Mouse (Mus musculus) limb, embryonic 14.5 days (tissue): ENCODE measurements around the gene Grik4. TPM values are rescaled to one million over a fixed set of nuclear protein-coding genes. Genes with fewer than 3 reads are reported as not detected.

ENCODE experiments used
- ATAC-seq: fragments of 200-750 bp; cut with Nextera tagmentation; 2 replicates; pipeline ENCODE4 v1.8.0; 2017; ENCODE audit warnings: low read depth, moderate number of reproducible peaks, moderate TSS enrichment; ENCODE audit not compliant: low FRiP score
- DNase-seq: peaks from one replicate; pipeline ENCODE4 v3.0.0-alpha.2; 2015; ENCODE audit warnings: low spot score
- H3K27ac ChIP-seq: fragments of 300-500 bp; sonication (generic); replicated peaks from 2 replicates; pipeline ENCODE4 v1.5.1; 2014; ENCODE audit warnings: low read depth, mild to moderate bottlenecking, low read length, moderate library complexity, mixed read lengths
- H3K27me3 ChIP-seq: fragments of 300-500 bp; sonication (generic); 2 replicates; pipeline ENCODE4 v1.6.1; 2014; ENCODE audit warnings: low read length, mixed read lengths; ENCODE audit not compliant: control insufficient read depth, insufficient read depth
- H3K36me3 ChIP-seq: fragments of 300-500 bp; sonication (generic); 2 replicates; pipeline ENCODE4 v1.6.1; 2014; ENCODE audit warnings: mild to moderate bottlenecking, low read length, moderate library complexity, mixed read lengths; ENCODE audit not compliant: control insufficient read depth, insufficient read depth
- H3K4me1 ChIP-seq: fragments of 300-500 bp; sonication (generic); 2 replicates; pipeline ENCODE4 v1.6.1; 2014; ENCODE audit warnings: antibody characterized with exemption, low read length, mixed read lengths; ENCODE audit not compliant: control insufficient read depth, insufficient read depth
- H3K4me2 ChIP-seq: fragments of 300-500 bp; sonication (generic); replicated peaks from 2 replicates; pipeline ENCODE4 v1.6.1; 2014; ENCODE audit warnings: low read depth, mild to moderate bottlenecking, low read length, moderate library complexity; ENCODE audit not compliant: severe bottlenecking
- H3K4me3 ChIP-seq: fragments of 300-500 bp; sonication (generic); replicated peaks from 2 replicates; pipeline ENCODE4 v1.5.1; 2014; ENCODE audit warnings: low read length
- H3K9ac ChIP-seq: fragments of 300-500 bp; sonication (generic); 2 replicates; pipeline ENCODE4 v1.6.1; 2014; ENCODE audit warnings: mild to moderate bottlenecking, low read depth, low read length, moderate library complexity; ENCODE audit not compliant: severe bottlenecking
- H3K9me3 ChIP-seq: fragments of 300-500 bp; sonication (generic); 2 replicates; pipeline ENCODE4 v1.6.1; 2016; ENCODE audit warnings: low read length; ENCODE audit not compliant: control insufficient read depth
- POLR2A ChIP-seq: fragments of 200-500 bp; IDR thresholded peaks from 2 replicates; pipeline ENCODE4 v1.8.0; 2012; ENCODE audit warnings: inconsistent platforms, mild to moderate bottlenecking, moderate library complexity, borderline replicate concordance; ENCODE audit not compliant: insufficient read depth, insufficient read length; ENCODE audit errors: extremely low read depth
- WGBS: fragments of 180-500 bp; shearing (Covaris S2); extraction: QIAGEN DNeasy Blood & Tissue Kit; methylation state at CpG from one replicate; pipeline ENCODE4 v1.1.7; 2014; 5-methylcytosine and 5-hydroxymethylcytosine counted together
- microRNA-seq: library from miRNA; unstranded; fragments of <30 nt; microRNA quantifications from one replicate; pipeline ENCODE4, GENCODE M21; 2016
- polyA plus RNA-seq, 2 experiments: library from polyadenylated mRNA; depleted of rRNA in 1 of 2; stranded (reverse) in 1 of 2; unstranded in 1 of 2; fragments of >200 nt; fragmentation: Nextera tagmentation in 1 of 2; extraction: Ambion mirVana in 1 of 2; gene quantifications; 2 replicates each; pipeline versions ENCODE4 v1.2.1 to v1.2.3; 2012 to 2014

The Grik4 gene
- polyA plus RNA-seq, 2 experiments, result 0.85 to 2.4 TPM

DNA sequence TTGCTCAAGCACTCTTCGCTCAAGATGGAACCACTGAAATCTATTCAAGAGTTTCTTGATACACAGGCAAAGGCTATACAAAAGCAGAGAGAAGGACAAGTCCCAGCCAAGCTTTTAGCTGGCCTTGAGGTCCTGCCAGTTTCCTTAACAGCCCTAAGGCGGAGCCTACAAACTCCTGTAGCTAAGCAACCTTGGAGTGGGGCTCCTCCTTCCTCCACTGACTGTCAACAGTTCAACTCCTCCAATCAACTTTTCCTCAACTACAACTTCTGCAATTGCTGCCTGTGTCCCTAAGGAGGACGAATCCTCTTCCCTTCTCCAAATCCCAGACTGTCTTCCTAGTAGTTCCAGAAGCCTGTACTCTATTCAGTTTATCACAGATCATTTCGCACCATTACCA, 473.1 kb downstream of the Grik4 start:
- Histone ChIP-seq H3K9me3 (no peaks in the 10 kb centered on the region), H3K4me3 (peak overlapping the region; percentile 61), H3K36me3 (peaks cover 5% of the 10 kb centered on the region; the same call in 1 of the 2 replicates), H3K4me1 (peaks cover 12% of the 10 kb centered on the region), H3K27me3 (no peaks in the 10 kb centered on the region), H3K27ac (no peak overlapping the region), H3K9ac (peak overlapping the region; percentile 68), H3K4me2 (peak overlapping the region; percentile 77)
- ATAC-seq (no peak), DNase-seq (peak; percentile 55)
- 53% methylated on average over 4 of the region's 4 CpGs for WGBS
- no peak for TF ChIP-seq POLR2A

DNA sequence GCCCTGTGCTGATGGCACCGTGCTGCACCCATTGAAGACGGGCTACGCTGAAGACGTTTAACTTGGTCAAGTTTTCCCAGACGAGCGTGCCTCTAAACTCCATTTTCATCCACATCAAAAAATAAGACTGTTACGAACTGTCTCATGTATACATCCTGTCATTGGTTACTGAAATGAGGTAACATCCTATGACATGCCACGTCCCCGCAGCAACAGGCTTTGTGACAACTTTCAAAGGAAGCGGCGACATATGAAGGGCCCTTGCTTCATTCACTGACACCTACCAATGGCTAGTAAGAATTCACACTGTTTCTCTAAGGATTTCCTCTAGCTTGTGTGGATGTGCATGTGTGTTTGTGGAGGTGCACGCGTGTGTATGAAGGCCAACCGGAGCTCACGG, 475.0 kb downstream of the Grik4 start:
- no peak for TF ChIP-seq POLR2A
- no peaks in the 10 kb centered on the region for H3K9me3 ChIP-seq
- H3K4me3 ChIP-seq, result no peak overlapping the region
- no peak overlapping the region for H3K9ac ChIP-seq
- 96% methylated on average over 15 of the region's 15 CpGs for WGBS
- H3K27me3 ChIP-seq, result no peaks in the 10 kb centered on the region
- H3K27ac ChIP-seq, result no peak overlapping the region
- DNase-seq, result no peak
- no peak for ATAC-seq
- peaks cover 12% of the 10 kb centered on the region for H3K4me1 ChIP-seq
- no peak overlapping the region for H3K4me2 ChIP-seq
- peaks cover 5% of the 10 kb centered on the region; the same call in 1 of the 2 replicates for H3K36me3 ChIP-seq

DNA sequence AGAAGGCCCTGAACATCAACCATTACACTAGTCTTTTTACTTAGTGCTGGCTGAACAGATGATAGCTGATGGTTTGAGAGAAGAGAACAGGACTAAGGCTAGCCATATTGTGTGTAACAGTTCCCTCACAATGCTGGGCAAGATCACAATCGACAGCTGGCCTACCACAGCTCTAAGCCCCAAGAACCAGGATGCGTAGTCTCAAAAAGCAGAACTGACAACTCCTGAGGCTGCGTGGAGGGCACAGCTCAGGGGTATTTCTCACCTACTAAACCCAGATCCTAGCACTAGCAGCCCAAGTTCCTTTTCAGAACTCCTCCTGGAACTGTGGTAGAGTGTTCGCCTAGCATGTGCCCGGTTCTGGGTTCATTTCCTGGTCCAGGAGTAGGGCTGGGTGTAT, 475.9 kb downstream of the Grik4 start:
- Histone ChIP-seq H3K9ac (no peak overlapping the region), H3K27me3 (no peaks in the 10 kb centered on the region), H3K27ac (no peak overlapping the region), H3K9me3 (no peaks in the 10 kb centered on the region), H3K36me3 (peaks cover 5% of the 10 kb centered on the region; the same call in 1 of the 2 replicates), H3K4me3 (no peak overlapping the region), H3K4me2 (no peak overlapping the region), H3K4me1 (peaks cover 16% of the 10 kb centered on the region)
- TF ChIP-seq POLR2A, result no peak
- WGBS, result 93% methylated on average over 5 of the region's 5 CpGs
- DNase-seq, result no peak
- no peak for ATAC-seq

Small RNA genes within 50 kb of the gene (microRNA-seq; reads per million reads assigned to microRNA genes)
- gene Gm27509, result not detected

Other genes with a start within 250 kb of the Grik4 start
- gene Arhgef12, start 162.7 kb upstream of the Grik4 start, polyA plus RNA-seq (2012; rRNA removed), result 26.1 and 26.9 TPM in 2 replicates
- gene Arhgef12, start 162.7 kb upstream of the Grik4 start, polyA plus RNA-seq (2014; fragmentation: Nextera tagmentation; extraction: Ambion mirVana), result 15.7 and 18.6 TPM in 2 replicates
- gene Tmem136, start 172.1 kb upstream of the Grik4 start, polyA plus RNA-seq (2012; rRNA removed), result 16.3 and 19.6 TPM in 2 replicates
- gene Tmem136, start 172.1 kb upstream of the Grik4 start, polyA plus RNA-seq (2014; fragmentation: Nextera tagmentation; extraction: Ambion mirVana), result 7.7 and 9.6 TPM in 2 replicates